Mouse (Mus musculus): ENCODE measurements around the gene Rps7.

Rps7 gene

GRCm38 (mm10) chr12:28617297-28617696 lies 18.5 kb downstream of the Rps7 start:
- no peak for DNase-seq (ENCODE audit: low spot score in 2 of 2)

DNA sequence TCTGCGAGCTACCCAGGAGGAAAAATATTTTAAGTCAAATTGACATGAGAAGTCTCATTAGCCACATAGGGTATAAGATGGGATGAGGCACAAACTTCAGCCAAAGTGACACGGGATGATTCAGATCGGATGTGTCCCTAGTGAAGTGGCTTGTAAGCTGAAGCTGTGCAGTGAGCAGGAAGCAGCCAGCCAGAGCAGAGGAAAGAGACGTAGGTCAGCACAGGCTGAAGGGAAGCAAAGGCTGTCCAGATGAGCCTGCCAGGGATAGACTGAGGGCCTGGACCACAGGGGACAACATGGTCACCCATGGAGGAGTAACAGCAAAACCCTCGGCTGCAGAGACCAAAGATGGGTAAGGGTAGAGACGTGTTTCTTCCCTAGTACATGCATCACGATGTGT lies 21.4 kb downstream of the Rps7 start:
- DNase-seq (ENCODE audit: low spot score in 2 of 2) = no peak

DNA sequence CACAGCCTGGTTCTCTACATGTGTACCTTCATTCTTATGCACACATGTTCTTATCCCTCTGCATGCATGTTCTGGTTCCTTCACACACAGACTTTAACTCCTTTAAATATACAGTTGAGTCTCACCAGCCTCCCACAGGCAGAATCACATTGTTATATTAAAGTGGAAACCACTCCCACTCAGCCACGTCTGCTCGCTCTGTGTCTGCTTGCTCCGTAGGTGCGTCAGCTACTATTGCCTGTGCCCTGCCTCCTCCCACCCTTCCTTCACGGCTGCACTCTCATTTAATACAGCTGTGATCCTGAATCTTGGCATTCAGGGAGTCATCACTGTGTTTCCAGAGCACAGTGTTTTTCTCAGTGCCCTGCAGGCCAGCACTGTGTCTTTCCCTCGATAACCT lies 23.4 kb downstream of the Rps7 start:
- DNase-seq (ENCODE audit: low spot score in 2 of 2) = no peak

- DNase-seq (ENCODE audit: low spot score in 2 of 2) = no peak
Observed at GRCm38 (mm10) chr12:28607546-28608305, 28.0 kb downstream of the Rps7 start.

DNA sequence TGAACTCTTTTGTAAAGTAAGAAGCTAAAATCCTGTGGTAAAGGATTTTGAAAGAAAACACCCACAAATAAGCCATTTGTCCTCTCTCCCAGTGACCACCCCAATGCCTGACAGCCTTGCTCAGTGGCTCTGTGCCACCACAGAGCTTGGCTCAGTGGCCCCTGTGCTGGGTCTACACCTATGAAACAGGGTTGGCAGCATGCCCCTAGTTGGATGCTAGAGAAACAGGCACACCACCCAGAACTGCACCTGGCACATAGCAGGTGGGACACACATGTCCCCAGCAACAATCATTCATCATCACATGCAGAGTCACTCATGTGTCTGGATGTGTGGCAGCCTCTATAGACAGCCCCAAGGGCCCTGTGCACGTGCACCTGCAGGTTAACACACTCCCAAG lies 32.3 kb downstream of the Rps7 start:
- no peak for DNase-seq (ENCODE audit: low spot score in 2 of 2)

DNA sequence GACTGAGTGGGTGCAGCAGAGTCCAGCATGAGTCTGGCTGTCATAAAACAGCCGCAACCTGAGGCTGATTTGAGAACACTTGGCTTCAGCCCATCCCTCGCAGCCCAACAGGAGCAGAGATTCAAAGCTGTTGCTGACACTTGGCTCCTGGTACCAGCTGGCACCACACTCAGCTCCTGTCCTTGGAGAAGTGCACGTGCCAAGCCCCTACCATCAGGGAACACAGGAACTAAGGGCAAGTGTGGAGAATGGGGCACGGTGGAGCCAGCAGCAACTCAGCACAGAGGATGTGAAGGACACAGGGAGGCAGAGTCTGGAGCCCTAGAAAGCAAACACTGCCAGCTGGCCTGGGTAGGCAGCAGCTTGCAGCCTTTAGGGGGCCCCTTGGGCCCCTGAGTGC lies 33.5 kb downstream of the Rps7 start:
- DNase-seq (ENCODE audit: low spot score in 2 of 2) = no peak

DNA sequence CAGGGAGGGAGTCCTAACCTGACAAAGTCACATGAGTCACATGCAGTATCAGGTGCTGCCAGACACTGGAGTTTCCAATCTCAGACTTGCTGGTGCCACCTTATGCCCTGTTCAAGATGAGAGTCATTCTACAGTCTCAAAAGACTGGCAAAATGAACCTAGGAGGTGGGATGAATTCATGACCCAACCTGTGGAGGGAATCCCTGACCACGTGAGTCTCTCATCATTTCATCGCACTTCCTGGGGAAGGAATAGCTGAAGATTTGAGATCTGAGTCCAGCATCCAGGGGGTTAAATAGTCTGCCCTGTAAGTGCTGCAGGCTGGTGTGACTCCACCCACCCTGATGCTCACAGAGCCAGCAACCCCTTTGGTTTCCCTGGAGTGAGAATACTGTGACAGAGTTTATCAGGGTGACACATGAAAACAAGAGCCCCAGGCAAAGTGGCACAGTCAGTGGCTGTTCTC lies 37.2 kb downstream of the Rps7 start:
- no peak for DNase-seq (ENCODE audit: low spot score in 2 of 2)

DNA sequence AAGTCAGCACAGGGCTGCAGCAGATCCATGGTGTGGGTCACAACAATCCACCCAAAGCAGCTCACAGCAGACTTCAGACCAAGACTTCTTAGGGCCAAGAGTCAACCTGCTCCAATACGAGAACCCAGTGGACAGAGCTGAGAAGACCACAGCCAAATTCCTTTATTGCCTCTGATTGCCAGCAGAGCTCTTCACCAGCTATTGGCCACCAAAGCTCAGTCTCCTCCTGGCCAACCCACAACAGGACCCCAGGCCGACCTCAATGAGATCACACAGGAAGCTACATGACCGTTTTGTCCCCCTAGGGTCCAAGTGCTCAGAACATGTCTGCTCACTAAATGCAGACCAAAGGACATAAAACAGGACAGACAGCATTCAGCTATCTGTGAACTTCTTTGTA lies 37.6 kb downstream of the Rps7 start:
- no peak for DNase-seq (ENCODE audit: low spot score in 2 of 2)

- DNase-seq (ENCODE audit: low spot score in 2 of 2) = no peak
Observed at GRCm38 (mm10) chr12:28597699-28598098, 38.1 kb downstream of the Rps7 start.

DNA sequence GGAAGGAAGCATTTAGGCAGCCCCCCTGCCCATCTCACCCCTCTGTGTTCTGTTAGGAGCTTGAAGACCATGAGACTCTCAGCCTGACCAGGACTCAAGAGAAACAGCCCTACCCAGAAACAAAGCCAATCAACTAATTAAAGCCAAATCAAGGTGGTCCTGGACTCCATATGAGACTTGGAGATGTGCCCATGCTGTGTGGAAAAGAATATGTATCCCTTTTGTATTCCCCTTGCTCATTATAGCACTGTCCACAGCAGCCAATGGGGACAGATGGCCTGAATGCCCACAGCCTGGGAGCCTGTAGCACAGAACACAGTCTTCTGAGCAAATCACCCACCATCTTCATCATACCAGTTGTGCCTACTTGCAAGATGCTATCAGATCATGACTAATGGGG lies 38.9 kb downstream of the Rps7 start:
- DNase-seq (ENCODE audit: low spot score in 2 of 2) = no peak

GRCm38 (mm10) chr12:28590428-28590827 lies 45.3 kb downstream of the Rps7 start:
- DNase-seq (ENCODE audit: low spot score in 2 of 2) = no peak

DNA sequence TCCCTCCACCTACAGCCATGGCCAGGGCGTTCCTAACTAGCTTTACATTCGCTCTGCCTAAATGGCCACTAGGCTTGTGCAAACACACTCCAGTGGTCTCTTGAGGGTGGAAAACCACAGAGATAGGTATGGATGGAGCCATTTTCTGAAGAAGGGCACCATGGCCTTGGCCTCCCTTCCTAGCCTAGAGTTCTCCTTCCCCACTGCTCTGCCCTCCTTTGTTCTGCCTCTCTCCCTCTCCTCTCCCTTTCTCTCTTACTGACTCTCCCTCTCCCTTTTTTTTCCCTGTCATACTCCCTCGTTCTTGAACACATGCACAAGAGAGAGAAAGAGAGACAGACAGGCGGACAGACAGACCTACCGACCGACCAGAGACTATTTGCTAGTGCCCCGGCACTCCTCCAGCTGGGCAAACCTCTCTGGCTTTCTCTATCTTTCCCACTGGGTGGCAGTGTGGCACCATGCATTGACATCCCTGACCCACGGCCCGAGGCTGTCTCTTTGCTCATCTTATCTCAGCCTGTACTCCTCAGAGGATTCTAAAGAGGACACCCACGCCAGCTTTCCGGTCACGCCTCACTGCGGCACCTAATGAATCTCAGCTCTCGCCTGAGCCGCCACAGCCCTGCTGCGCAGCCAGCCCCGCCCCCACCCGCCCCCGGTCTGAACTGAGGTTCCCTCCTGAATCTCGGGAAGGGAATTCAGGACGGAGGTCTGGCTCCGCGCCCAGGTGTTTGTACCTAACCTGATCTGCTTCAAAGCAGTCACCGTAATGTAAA lies 46.5 kb downstream of the Rps7 start:
- DNase-seq (ENCODE audit: low spot score in 2 of 2) = peak; percentile 79 to 86

DNA sequence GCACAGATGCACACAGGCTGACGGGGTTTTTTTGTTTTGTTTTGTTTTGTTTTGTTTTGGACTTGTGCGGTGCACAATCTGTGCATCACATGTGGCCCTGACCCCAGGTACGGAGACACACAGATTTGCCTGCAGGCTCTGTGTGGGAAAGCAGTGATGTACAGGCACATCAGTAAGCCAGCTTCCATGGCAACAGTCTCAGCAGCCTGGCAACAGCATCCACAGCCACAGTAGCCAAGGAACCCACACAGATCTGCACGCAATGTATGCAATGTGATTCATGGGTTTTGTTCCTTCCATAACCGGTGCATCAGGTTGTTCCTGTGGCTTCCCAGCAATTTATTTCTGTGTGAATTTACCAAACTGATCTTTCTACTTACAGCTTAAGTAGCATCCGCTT lies 47.8 kb downstream of the Rps7 start:
- no peak for DNase-seq (ENCODE audit: low spot score in 2 of 2)

- DNase-seq (ENCODE audit: low spot score in 2 of 2) = no peak
Observed at GRCm38 (mm10) chr12:28584036-28584435, 51.7 kb downstream of the Rps7 start.

- no peak for DNase-seq (ENCODE audit: low spot score in 2 of 2)
Observed at GRCm38 (mm10) chr12:28582423-28582822, 53.3 kb downstream of the Rps7 start, which contains the start of gene Allc. Gene Allc (minus strand): TSS chr12:28582523.

All from urinary bladder, postnatal 4 days (tissue).